Mouse (Mus musculus): ENCODE measurements around the gene Tsku.

Tsku gene

DNA sequence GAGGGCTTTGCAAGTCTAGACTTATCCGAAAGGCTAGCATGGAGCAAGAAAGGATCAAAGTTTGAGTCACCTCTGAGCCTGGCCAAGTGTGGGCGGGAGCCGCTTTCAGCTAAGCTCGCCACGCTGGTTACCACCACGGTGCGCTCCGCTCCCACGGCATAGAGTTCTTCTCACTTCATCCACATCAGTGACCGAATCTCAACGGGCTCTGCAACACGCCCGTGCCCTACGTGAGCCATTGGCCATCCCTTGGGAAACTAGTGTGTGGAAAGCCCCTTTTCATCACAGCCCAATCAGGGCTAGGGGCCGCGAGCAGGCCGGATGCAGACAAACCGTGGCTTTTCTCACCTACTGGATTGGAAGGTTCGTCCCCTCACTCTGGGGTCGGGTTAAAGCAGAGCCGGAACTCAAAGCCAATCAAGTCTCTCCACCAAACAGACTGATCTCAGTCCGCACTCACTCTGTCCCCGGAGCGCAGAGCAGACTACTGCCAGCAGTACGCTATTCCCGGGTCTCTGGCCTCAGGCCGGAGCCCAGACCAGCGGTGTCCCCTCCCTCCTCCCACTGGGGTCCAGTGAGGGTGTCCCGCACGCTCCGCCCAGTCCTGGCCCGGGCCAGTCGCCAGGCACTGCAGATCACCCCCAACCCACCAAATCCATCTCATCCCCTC lies 1.0 kb downstream of the Tsku start:
- ATAC-seq (ENCODE audit: low TSS enrichment): no peak

DNA sequence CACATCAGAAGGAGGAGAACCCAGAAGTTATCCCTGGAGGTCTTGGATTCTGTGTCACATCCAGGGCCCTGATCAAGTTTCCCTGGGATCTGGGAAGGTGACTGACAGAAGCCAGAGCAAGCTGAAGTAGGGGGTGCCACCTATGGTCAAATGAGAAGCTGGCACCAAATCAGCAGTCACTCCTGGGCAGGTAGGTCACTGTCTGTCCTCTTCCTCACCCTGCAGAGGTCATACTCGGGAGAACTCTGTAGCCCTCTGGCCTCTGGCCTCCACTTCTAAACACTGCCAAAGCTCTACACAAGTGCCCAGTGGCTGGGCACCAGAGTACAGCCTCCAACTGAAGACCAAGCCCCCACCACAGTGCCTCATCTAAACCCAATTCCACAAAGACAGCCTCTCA lies 3.1 kb downstream of the Tsku start:
- no peak for ATAC-seq (ENCODE audit: low TSS enrichment)

DNA sequence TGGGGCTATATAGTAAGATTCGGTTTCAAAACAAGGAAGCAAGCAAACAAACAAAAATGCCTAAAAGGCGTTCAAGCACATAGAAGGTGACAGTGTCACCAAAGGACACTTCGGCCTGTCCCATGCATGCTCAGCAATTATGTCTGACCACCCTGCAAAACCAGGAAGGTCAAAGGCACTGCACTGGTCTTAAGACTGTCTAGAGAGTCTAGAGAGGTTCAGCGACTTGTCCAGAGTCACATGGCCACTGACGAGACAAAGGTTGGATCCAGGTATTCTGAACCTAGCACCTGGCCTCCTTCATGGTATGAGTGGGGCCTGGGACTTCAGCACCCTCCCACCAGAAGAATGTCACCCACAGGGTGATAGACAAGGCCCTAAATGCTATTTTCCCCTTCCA lies 3.8 kb downstream of the Tsku start:
- ATAC-seq (ENCODE audit: low TSS enrichment): no peak

DNA sequence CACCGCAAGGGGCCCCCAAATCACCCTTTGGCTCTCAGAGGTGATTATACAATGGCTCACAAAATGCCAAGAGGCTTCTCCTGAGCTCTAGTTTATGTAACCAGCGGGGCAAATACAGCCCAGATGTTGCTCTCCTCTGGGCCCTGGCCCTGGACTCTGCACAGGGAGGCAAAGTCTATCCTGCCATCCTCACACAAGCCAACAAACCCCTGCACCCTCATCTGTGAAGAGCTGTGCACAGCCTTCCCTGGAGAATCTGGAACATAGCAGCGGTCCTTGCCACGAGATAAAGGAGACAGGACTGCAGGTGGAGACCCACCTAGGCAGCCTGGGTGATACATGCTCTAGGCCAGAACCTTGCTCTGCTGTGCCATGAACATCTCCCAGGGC lies 6.2 kb downstream of the Tsku start:
- no peak for ATAC-seq (ENCODE audit: low TSS enrichment)

DNA sequence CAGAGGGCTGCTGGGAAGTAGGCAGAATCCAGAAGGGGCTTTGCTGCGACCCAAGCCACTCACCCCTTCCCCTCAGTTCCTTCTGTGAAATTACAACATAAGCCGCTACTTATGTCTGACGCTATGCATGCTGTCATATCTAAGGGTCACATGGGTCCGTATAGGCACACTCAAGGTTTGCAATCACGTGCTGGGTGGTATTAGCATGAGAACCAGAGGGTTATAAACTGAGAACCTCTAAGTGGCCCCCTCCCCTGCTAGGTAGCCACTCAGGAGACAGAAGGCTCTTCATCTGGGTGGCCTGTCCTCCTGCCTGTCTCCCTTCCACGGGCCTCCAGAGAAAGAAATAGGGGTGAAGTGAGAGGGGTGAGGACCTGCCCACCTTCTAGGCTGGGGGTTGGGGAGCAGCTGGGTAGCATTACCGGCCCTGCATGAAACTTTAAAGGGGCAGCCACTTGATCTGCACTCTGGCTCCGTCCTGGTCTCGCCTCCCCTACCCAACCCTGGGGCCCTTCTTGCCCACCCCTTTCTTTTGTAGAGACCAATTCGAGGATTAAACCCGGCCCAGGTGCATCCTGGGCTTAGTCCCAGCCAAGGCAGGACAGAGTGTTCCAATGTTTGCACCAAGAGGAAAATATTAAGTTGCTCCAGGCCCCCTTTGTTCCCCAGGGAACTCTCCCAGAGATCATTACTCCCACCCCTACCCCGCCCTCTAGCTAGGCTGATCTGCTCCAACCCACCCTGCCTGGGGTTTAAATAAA lies 6.8 kb downstream of the Tsku start:
- no peak for ATAC-seq (ENCODE audit: low TSS enrichment)

DNA sequence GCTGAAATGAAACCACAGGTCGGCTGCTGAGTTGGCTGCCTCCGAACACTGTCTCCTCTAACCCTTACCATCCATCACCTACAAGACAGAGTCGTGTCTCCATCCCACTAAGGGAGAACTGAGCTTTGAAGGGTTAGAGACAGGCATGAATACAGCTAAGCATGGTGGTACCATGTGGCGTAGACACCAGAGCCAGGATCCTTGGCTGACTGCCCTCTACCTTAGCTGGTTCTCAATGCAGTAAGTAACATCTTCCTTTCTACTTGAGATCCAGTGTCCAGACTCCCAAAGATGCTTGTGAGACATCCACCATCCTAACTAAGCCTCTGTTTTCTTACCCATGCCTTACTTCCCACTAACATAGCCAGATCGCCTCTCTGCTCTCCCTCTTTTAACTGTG lies 7.5 kb downstream of the Tsku start:
- no peak for ATAC-seq (ENCODE audit: low TSS enrichment)

DNA sequence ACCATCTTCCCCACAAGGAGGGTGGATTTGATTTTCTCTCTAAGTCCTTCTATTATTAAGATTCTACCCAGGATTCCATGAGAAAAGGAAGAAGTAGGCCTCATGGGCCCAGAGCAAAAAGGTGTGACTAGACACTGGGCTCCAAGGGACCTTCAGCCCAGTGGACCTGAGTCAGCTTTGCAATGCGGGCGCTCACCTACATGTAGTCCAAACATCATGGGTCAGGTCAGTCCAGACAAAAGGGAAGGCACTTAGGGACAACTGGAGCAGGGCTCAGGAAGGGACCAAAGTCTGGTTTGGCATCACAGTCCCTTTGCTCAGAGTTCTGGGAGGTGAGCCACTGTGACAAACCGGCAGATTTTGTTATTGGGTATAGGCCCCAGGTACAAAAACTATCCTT lies 9.6 kb downstream of the Tsku start:
- no peak for ATAC-seq (ENCODE audit: low TSS enrichment)

DNA sequence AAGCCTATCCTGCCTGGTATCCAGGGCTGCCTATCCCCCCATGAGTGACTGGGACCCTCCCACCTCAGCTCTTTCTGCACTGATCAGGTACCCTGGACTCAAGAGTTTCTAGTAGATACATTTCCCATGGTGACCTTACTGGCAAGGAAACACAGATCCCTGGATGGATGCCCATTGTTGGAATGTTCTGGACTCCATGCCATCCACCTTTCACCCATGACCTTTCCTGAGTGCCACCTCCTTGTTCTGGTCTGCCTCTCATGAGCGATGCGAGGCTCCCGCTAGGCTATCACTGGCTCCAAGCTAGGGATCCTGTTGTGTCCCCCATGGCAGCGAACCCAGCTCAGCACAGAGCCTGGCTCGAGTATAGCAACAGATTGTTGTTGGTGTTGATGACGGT lies 11.3 kb downstream of the Tsku start:
- ATAC-seq (ENCODE audit: low TSS enrichment): no peak

DNA sequence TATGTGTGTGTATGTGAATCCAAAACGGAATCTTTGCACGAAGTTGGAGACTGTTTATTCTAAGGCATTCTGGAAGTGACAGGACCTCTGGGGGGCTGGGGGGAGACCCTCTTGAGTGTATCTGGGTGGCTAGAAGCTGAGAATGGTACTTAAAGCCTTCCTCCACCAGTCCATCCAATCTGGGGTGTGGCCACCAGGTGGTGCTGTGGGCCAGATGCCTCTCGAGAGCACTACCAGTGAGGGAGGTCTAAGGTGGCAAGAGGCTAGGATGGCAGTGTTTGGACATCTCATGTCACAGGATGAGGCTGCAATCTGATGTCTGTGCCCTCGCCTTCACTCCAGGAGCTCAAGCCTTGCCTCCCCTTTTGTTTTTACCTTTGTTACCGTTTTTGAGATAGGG lies 12.0 kb downstream of the Tsku start:
- peak; percentile 89 for ATAC-seq (ENCODE audit: low TSS enrichment)

DNA sequence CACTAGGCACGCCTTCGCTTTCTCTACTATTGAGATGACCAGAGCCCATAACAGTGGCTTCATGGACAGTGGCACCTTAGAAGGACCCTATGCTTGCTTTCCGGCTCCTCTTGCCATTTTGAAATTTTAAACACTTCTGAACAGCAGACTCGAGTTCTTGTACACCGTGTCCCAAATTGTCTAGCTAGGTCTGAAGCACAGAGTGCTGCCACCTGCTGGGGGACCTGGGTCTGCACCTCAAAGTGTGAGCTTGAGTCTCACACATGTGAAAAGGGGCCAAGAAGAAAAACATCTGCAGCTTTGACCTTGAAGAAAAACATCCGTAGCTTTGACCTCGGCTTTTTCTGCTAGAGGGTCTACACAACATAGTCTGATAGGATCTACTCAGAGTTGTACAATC lies 13.1 kb downstream of the Tsku start:
- ATAC-seq (ENCODE audit: low TSS enrichment): peak; percentile 74; the same call in 1 of the 2 replicates

DNA sequence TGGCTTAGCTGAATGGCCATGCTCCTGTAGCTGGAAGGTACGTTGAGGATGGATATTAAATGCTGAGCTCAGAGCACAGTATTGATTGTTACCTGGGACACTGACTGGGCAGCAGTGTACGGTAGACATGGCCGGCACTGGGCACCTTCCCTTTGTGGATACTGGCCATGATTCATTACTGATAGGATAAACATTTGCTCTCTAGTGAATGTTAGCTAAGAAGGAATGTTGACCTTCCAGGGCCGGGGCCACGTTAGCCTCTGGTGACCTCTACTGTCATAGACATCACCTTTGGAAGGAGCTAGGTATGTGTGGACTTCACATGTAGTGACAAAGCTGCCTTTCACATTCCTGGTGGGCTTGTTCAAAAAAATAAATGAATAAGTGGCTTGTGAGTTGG lies 13.7 kb downstream of the Tsku start:
- ATAC-seq (ENCODE audit: low TSS enrichment): no peak

DNA sequence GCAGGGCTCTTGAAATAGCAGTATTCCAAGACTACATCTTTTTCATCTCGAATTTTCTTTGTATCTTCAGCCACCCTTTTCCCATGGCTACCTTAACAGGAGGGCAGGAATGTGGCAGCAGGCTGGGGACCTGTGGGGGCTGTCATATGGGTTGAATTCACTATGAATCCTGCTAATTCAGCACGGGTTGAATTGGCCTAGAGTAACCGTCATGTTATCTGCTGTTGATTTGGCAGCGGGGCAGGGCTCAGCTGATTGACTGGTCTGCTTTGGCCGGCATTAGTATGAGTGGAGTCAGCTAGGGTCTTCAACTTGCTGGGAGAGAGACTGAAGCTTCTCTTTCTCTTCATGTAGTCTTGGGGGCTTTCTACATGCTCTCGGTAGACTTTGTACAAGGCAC lies 16.1 kb downstream of the Tsku start:
- no peak for ATAC-seq (ENCODE audit: low TSS enrichment)

DNA sequence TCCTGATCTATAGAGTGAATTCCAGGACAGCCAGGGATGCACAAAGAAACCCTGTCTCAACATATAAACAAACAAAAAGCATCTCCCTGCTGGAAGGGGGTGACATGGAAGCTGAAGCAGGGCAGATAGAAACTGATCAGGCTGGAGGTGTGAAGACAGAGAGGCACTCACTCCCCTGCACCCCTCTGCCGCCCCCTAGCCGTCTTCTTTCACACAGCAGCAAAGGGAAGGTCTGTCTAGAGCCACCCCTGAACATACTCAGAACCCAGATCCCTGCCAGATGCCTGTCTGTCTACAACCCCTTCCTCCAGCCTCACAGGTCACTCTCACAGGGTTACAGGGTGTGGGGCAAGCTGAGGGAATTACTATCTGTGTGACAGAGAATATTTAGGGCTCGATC lies 16.8 kb downstream of the Tsku start:
- ATAC-seq (ENCODE audit: low TSS enrichment): peak; percentile 65; the same call in 1 of the 2 replicates

DNA sequence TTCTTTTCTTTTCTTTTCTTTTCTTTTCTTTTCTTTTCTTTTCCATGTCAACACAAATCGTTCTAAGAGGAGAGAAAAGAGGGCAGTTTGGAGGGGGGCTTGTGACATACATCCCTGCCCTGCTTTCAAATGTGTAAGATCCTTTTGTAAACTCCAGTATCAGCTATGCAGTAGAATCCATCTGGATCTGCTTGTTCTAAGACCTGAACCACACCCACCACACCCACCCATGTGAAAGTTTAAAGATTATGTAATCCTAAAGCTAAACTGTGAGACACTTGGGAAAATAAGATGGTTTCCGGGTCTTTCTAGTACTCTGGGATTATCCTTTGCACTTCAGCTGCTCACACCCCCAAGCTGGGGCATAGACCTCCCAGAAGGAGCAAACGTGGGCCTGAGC lies 18.9 kb downstream of the Tsku start:
- no peak for ATAC-seq (ENCODE audit: low TSS enrichment)

DNA sequence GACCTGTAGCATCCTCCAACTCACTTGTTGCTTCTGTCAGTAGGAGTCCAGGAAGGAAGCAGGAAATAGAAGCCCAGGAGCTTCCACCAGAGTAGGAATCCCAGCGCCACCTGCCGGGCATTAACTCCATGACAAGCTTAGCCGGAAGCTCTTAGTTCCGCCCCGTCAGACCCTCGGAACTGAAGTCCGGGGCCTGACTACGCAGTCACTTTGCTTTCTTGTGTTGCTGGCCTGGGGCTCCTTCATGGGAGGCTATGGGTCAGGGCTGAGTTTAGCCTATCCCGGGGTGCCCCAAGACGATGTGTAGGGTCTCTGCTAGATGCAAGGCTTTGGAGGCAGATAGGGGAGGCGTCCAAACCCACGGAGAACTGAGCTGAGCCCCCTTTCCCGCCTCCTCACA lies 19.7 kb downstream of the Tsku start:
- ATAC-seq (ENCODE audit: low TSS enrichment): peak; percentile 73

DNA sequence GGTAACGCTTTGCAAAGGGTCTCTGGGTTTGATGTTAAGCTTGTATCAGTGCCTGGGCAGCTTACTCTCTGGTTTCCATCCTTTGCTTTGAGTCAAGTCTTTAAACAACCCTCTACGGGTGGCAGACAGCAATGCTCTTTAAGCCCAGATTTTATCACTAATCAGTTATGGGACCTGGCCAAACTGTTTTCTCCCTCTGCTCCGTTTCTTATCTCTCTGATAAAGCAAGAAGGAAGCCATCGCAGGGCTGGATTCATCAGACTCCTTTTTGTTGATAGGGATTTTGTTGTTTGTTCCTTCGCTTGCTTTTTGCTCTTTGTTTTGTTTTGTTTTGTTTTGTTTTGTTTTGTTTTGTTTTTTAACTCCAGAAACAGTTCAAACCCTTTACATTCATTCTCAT lies 20.8 kb downstream of the Tsku start:
- no peak for ATAC-seq (ENCODE audit: low TSS enrichment)

DNA sequence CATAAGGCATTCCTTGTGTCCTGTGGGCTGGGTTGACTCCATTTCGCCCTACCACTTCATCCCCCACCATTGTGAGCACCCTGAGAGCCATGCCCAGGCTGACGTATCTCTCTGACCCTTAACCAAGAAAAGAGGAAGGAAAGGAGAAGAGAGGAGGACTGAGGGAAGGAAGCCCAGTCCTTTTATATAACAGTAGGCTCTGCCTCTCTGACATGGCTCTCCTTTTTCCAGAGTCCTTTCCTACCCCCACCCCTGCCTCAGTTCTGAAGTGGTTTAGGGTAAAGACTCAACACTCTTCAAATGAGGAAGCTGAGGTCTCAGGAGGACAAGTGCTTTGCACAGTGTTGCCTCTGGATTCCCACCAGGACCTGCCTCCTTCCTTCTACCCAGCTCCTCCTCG lies 27.1 kb downstream of the Tsku start:
- no peak for ATAC-seq (ENCODE audit: low TSS enrichment)

DNA sequence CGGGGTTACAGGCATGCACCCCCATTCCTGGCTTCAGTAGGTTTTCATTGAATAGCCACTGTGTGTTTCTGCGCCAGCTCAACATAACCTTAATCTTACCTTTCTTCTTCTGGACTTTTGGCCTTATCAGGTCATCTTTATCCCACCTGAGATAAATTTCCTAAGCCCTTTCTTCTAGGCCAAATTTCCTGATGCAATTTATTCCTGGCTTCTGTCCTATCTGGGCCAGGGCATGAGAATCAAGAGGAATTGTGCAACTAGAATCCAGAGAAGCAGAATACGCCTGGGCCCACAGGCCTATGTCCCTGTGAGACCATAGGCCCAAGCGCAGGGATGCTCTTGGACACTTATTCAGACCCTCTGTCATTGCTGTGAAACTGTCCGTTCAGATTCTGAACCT lies 27.6 kb downstream of the Tsku start:
- ATAC-seq (ENCODE audit: low TSS enrichment): no peak

DNA sequence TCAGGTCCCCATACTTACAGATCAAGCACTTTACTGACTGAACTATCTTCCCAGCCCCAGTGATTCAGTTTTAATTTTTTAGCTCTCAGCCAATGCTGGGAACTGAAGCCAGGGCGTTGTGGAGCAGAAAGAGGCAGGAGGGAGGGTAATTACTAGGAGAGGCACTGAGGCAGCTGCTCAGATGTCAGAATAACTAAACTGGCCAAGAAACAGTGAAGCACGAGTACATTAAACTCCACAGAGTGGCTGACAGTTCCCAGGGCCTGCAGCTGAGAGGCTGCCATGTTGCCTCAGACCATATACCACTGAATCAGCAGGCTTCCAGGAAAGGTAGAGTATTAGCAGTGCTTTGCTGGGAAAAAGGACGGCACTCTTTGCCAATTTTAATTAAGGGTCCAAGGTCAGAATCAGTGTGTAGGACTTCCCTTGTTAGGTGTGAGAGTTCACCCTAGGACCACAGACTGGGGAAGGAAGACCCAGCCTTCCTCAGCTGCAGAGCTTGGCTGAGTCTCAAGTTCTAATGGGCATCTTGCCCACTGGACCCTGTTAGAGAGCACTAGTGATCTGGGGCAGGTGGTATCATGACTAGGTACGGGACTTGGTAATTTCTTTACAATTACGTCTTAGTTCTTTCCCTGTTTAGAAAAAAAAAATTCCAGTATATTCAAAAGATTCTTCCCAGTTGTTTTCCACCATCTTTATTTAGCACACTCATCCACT lies 28.3 kb downstream of the Tsku start:
- ATAC-seq (ENCODE audit: low TSS enrichment): no peak

DNA sequence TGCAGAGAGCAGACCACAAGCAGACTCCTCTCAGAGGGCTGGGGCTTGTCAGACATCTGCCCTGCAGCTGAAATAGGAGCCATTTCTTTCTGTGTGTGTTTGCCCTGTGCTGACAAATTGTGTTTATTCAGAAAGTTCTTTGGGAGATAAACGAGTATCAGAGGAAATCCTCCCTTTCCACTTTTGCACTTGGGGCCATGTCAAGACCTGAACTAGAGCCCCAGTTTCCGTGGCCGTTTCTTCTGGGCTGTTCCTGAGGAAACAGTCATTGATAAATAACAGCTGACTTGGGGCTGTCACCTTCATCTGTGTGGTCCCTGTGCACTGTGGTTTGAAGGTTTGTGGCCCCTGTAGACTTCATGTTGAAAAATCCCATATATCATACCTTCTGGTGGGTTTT lies 29.2 kb downstream of the Tsku start:
- ATAC-seq (ENCODE audit: low TSS enrichment): no peak

DNA sequence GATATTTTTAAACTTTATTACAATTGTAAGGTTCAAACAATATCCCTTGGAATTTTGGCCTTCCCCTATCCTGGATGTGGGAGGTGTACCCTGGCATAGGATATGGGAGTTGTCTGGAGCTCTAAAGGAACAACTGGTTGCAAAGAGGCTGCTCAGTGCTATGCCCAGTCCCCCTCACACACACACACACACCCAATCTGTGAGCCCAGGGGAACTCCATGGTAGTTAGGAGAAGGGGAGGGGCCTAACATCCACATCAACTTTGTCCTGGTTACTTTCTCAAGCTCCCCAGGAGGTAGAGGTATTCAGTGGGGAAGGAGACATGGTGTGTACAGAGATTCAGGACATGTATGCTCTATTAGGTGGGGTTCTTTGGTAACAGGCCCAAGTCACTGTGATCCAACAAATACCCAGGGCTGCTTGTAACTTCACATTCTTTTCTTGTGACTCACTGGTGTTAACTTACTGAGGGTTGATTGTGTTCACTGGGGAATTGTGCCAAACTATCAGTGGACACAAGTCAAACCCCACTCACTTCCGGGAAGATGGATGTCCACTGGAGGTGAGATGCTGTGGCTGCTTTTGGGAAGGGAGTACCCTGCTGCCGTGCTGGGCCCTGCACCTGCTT lies 30.6 kb downstream of the Tsku start:
- ATAC-seq (ENCODE audit: low TSS enrichment): no peak

DNA sequence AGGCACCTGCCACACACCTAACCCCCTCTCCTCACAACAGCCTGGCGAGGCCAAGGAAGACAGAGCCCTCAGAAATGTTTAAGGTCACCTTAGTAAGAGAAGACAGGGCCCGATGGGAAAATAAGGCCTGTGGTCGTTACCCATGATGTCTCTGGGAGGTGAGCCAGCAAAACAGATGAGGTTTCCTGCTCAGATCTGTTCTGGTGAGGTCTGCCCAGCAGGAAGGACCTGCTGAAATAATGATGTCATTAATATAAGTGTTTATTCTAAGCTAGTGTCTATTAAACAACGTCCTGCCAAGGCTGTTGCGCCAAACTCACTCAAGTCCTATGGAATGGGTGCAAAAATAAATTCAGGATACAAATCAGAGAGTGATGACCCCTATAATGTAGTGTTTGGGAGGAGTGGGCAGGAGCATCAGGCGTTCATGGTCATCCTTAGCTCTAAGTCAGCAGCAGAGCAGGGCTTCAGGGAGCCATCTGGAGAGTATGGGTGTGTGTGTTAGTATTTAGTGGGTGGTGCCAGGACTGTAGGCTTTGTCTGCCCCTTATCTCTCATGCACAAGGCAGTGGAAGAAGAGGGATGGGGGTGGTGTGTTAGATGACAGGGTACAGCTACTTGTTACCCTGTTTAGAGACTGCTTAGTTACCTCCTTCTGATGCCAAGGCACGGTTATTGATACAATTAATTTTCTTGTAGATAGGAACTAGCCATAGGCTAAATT lies 31.3 kb downstream of the Tsku start:
- ATAC-seq (ENCODE audit: low TSS enrichment): no peak

All from frontal cortex, adult (tissue).